Mouse (Mus musculus): Measurements from ENCODE around the gene Asb15. TPM values are rescaled to one million over a fixed set of nuclear protein-coding genes. Genes with fewer than 3 reads are reported as not detected.

Gene Asb15
- polyA plus RNA-seq, 1 experiment = 1.1 TPM

DNA sequence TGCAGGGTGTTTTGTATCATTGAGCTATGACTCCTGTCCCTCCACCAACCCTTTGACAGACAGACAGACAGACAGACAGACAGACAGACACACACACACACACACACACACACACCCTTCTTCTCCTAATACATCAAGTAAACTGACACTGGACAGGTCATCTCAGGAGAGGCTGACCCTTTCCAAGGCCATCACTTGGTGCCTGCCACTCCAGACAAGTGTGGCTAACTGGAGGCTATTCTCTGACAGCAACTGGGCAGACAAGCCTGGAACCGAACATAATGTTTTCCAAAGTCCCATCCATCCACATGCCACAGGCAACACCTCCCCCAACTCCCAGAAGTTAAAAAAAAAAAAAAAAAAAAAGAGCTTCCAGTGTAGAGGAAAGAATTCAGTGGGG, 73.7 kb downstream of the Asb15 start:
- Histone ChIP-seq H3K27me3 (ENCODE audit: control insufficient read depth, insufficient read depth, low read length) (no peaks in the 10 kb centered on the region), H3K27ac (ENCODE audit: control insufficient read depth, insufficient read depth, low read length) (no peak overlapping the region), H3K4me3 (ENCODE audit: control insufficient read depth, insufficient read depth, low read length) (no peak overlapping the region), H3K4me1 (replicated peaks; ENCODE audit: control insufficient read depth, insufficient read depth, low read length) (no peaks in the 10 kb centered on the region), H3K36me3 (ENCODE audit: control insufficient read depth, insufficient read depth, low read length) (no peaks in the 10 kb centered on the region)
- TF ChIP-seq CTCF (IDR thresholded peaks at IDR 0.05; ENCODE audit: borderline replicate concordance, control insufficient read depth, extremely low read depth, insufficient read depth, low read length, poor library complexity) = no peak
- TF ChIP-seq POLR2A (IDR thresholded peaks at IDR 0.05; ENCODE audit: control insufficient read depth, extremely low read depth, insufficient read depth, low read length, poor library complexity) = no peak
- DNase-seq = no peak
- WGBS = 79% methylated on average over 1 of the region's 1 CpGs

DNA sequence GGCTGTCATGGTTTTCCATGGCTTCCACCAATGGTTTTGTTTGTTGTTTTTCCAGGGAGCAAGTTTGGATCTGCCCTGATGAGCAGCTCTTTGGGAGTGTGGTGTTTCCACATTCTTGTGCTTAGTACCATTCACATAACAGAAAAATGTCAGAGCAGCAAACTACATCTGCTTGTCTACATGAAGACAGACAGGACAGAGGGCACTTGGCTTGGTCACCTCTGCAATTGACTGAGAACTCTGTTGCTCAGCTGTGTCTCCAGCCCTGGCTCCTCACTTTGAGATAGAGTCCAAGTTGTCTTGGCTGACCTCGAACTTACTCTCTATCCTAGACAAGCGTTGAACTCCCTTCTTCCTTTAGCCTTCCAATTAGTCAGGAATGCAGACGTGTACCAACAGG, 74.4 kb downstream of the Asb15 start:
- no peak overlapping the region for H3K27ac ChIP-seq (ENCODE audit: control insufficient read depth, insufficient read depth, low read length)
- H3K36me3 ChIP-seq (ENCODE audit: control insufficient read depth, insufficient read depth, low read length) = no peaks in the 10 kb centered on the region
- no peak for TF ChIP-seq POLR2A (IDR thresholded peaks at IDR 0.05; ENCODE audit: control insufficient read depth, extremely low read depth, insufficient read depth, low read length, poor library complexity)
- no peak for TF ChIP-seq CTCF (IDR thresholded peaks at IDR 0.05; ENCODE audit: borderline replicate concordance, control insufficient read depth, extremely low read depth, insufficient read depth, low read length, poor library complexity)
- 93% methylated on average over 3 of the region's 3 CpGs for WGBS
- H3K4me3 ChIP-seq (ENCODE audit: control insufficient read depth, insufficient read depth, low read length) = no peak overlapping the region
- no peaks in the 10 kb centered on the region for H3K4me1 ChIP-seq (replicated peaks; ENCODE audit: control insufficient read depth, insufficient read depth, low read length)
- DNase-seq = no peak
- no peaks in the 10 kb centered on the region for H3K27me3 ChIP-seq (ENCODE audit: control insufficient read depth, insufficient read depth, low read length)

DNA sequence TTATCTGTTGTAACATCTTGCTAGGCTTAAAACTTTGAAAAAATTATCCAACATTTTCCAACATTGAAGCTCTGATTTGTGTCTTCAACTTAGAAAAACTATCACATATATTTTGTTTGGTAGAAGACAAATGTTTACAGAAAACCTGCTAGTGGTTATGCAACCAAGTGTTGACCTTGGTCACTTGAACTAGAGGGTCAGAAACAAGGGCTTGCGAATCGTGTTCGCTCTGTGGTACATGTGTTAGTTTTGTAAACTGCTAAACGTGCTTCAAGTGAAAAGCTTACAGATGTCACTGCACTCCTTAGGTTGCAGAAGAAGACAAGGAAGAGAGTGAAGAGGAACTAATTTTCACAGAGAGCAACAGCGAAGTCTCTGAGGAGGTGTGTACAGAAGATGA, 75.0 kb downstream of the Asb15 start:
- Histone ChIP-seq H3K27me3 (ENCODE audit: control insufficient read depth, insufficient read depth, low read length) (no peaks in the 10 kb centered on the region), H3K4me1 (replicated peaks; ENCODE audit: control insufficient read depth, insufficient read depth, low read length) (no peaks in the 10 kb centered on the region), H3K4me3 (ENCODE audit: control insufficient read depth, insufficient read depth, low read length) (no peak overlapping the region), H3K36me3 (ENCODE audit: control insufficient read depth, insufficient read depth, low read length) (no peaks in the 10 kb centered on the region), H3K27ac (ENCODE audit: control insufficient read depth, insufficient read depth, low read length) (no peak overlapping the region)
- DNase-seq = no peak
- WGBS = 94% methylated on average over 5 of the region's 5 CpGs
- TF ChIP-seq CTCF (IDR thresholded peaks at IDR 0.05; ENCODE audit: borderline replicate concordance, control insufficient read depth, extremely low read depth, insufficient read depth, low read length, poor library complexity) (no peak), POLR2A (IDR thresholded peaks at IDR 0.05; ENCODE audit: control insufficient read depth, extremely low read depth, insufficient read depth, low read length, poor library complexity) (no peak)

DNA sequence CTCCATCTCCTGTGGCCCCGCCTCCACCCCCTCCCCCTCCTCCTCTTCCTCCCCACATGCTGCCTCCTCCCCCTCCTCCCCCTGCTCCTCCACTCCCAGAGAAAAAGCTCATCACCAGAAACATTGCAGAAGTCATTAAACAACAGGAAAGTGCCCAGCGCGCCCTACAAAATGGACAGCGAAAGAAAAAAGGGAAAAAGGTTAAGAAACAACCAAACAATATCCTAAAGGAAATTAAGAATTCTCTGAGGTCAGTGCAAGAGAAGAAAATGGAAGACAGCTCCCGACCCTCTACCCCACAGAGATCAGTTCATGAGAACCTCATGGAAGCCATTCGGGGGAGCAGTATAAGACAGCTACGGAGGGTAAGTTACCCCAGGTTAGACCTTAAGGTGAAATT, 76.3 kb downstream of the Asb15 start:
- Histone ChIP-seq H3K4me1 (replicated peaks; ENCODE audit: control insufficient read depth, insufficient read depth, low read length) (no peaks in the 10 kb centered on the region), H3K27me3 (ENCODE audit: control insufficient read depth, insufficient read depth, low read length) (no peaks in the 10 kb centered on the region), H3K4me3 (ENCODE audit: control insufficient read depth, insufficient read depth, low read length) (no peak overlapping the region), H3K27ac (ENCODE audit: control insufficient read depth, insufficient read depth, low read length) (no peak overlapping the region), H3K36me3 (ENCODE audit: control insufficient read depth, insufficient read depth, low read length) (no peaks in the 10 kb centered on the region)
- WGBS = 88% methylated on average over 7 of the region's 7 CpGs
- no peak for DNase-seq
- TF ChIP-seq CTCF (IDR thresholded peaks at IDR 0.05; ENCODE audit: borderline replicate concordance, control insufficient read depth, extremely low read depth, insufficient read depth, low read length, poor library complexity) (no peak), POLR2A (IDR thresholded peaks at IDR 0.05; ENCODE audit: control insufficient read depth, extremely low read depth, insufficient read depth, low read length, poor library complexity) (no peak)

DNA sequence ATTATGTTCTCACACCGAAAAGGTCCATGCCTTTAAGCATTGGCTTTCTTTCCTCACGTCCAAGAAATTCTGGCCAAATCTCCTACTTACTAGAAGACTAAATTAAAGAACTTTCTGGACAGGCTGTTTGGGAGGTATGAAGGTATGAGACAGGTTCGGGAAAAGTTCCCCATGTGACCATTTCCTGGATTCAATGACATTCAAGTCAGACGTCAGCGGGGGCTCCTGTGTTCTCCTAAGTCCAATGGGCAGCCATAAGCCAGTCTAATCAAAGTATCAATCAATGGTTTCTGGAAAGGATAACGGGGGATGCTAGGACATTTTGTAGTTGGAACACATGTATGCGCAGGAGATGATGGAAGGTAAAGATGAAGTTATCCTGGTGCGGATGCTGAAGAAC, 77.7 kb downstream of the Asb15 start:
- Histone ChIP-seq H3K27ac (ENCODE audit: control insufficient read depth, insufficient read depth, low read length) (no peak overlapping the region), H3K36me3 (ENCODE audit: control insufficient read depth, insufficient read depth, low read length) (no peaks in the 10 kb centered on the region)
- WGBS = 93% methylated on average over 8 of the region's 8 CpGs

DNA sequence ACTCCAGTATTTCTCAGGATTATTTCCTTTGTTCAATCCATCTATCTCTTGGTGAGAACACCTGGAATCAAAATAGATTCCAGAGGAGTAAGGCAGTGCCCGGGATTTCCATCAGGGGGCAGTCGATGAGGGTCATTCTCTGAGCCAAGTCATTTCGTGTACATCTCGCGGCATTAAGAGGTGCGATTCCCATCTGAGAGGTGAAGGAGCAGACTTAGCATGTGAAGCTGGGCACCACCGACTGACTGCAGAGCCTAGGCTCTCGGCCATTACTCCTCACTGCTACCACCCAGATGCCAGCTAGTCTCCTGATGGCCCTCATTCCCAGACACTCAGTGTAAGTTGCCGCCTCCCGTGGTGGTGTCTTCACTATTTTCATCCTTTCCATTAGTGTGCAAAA, 78.6 kb downstream of the Asb15 start:
- no peak for DNase-seq
- Histone ChIP-seq H3K27ac (ENCODE audit: control insufficient read depth, insufficient read depth, low read length) (no peak overlapping the region), H3K4me3 (ENCODE audit: control insufficient read depth, insufficient read depth, low read length) (no peak overlapping the region), H3K27me3 (ENCODE audit: control insufficient read depth, insufficient read depth, low read length) (no peaks in the 10 kb centered on the region), H3K4me1 (replicated peaks; ENCODE audit: control insufficient read depth, insufficient read depth, low read length) (no peaks in the 10 kb centered on the region), H3K36me3 (ENCODE audit: control insufficient read depth, insufficient read depth, low read length) (no peaks in the 10 kb centered on the region)
- 83% methylated on average over 10 of the region's 10 CpGs for WGBS
- TF ChIP-seq POLR2A (IDR thresholded peaks at IDR 0.05; ENCODE audit: control insufficient read depth, extremely low read depth, insufficient read depth, low read length, poor library complexity) (no peak), CTCF (IDR thresholded peaks at IDR 0.05; ENCODE audit: borderline replicate concordance, control insufficient read depth, extremely low read depth, insufficient read depth, low read length, poor library complexity) (no peak)

More for the DNA sequence above, 77.7 kb downstream of the Asb15 start:
- H3K4me3 ChIP-seq (ENCODE audit: control insufficient read depth, insufficient read depth, low read length) = no peak overlapping the region
- no peaks in the 10 kb centered on the region for H3K27me3 ChIP-seq (ENCODE audit: control insufficient read depth, insufficient read depth, low read length)
- no peaks in the 10 kb centered on the region for H3K4me1 ChIP-seq (replicated peaks; ENCODE audit: control insufficient read depth, insufficient read depth, low read length)
- TF ChIP-seq POLR2A (IDR thresholded peaks at IDR 0.05; ENCODE audit: control insufficient read depth, extremely low read depth, insufficient read depth, low read length, poor library complexity) = no peak
- TF ChIP-seq CTCF (IDR thresholded peaks at IDR 0.05; ENCODE audit: borderline replicate concordance, control insufficient read depth, extremely low read depth, insufficient read depth, low read length, poor library complexity) = no peak
- no peak for DNase-seq

DNA sequence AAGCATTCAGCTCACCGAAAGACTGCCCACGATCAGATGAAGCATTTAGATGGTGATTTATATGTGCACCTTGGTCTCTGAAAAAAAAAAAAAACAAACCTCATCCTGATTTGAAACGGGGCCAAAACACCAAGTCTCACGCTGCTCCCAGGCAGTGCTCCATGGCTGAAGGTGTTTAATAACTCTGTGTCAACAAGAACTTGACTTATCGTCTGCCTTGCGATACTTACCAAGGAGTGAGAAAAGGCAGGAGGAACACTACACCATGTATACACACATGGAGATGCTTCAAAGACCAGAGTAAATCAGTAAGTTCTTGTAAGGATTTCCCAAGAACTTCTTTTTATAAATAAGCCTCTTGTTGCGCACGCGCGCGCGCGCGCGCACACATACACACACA, 79.6 kb downstream of the Asb15 start:
- DNase-seq = no peak
- Histone ChIP-seq H3K36me3 (ENCODE audit: control insufficient read depth, insufficient read depth, low read length) (peaks cover 3% of the 10 kb centered on the region; the same call in 1 of the 2 replicates), H3K27ac (ENCODE audit: control insufficient read depth, insufficient read depth, low read length) (no peak overlapping the region), H3K27me3 (ENCODE audit: control insufficient read depth, insufficient read depth, low read length) (no peaks in the 10 kb centered on the region), H3K4me1 (replicated peaks; ENCODE audit: control insufficient read depth, insufficient read depth, low read length) (no peaks in the 10 kb centered on the region), H3K4me3 (ENCODE audit: control insufficient read depth, insufficient read depth, low read length) (no peak overlapping the region)
- 85% methylated on average over 15 of the region's 15 CpGs for WGBS
- TF ChIP-seq POLR2A (IDR thresholded peaks at IDR 0.05; ENCODE audit: control insufficient read depth, extremely low read depth, insufficient read depth, low read length, poor library complexity) = no peak
- TF ChIP-seq CTCF (IDR thresholded peaks at IDR 0.05; ENCODE audit: borderline replicate concordance, control insufficient read depth, extremely low read depth, insufficient read depth, low read length, poor library complexity) = no peak
